Mouse (Mus musculus) cerebellum, postnatal 14 days (tissue): ENCODE data around the gene Arglu1.

Experiments used
- DNase-seq, 2 experiments: peaks; one replicate each; pipeline ENCODE4 v3.0.0; 2021; ENCODE audit warnings: mixed read lengths in 2 of 2

Arglu1 gene

DNA sequence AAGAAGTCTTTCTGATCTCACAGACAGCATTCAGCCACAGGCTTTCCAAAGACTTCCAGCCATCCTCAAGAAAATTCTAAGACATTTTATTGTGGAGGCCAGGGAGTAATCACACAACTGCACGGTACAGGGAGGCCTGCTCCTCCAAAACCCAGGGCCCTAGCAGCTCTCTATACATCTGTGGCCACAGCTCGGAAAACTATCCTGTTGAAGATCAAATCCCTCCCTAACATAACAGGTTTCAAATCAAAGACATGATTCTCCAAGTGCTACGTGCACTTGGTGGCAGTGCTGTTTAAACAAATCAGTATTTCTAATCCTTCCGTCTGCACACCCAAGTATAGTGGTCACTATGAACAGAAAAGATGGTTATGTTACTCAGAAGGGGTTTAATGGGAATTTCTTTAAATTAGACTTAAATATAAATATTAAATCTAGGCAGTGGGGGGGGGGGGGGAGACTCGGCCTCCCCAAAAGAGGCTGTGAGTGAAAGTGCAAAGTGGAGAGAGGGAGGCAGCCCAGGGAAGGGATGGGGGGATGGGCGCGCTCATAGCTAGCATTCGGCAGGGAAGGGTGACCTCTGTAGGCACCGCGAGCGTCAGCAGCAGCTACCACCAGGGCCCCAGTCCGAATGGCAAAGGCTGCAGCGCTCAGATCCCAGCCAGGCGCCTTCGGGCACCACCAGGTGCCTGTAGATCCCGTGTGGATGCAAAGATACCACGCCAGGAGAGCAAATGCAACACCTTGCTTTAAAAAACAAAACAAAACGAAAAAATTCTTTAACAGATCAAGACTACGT lies 31.7 kb downstream of the Arglu1 start:
- DNase-seq, result peak; percentile 94 to 96

DNA sequence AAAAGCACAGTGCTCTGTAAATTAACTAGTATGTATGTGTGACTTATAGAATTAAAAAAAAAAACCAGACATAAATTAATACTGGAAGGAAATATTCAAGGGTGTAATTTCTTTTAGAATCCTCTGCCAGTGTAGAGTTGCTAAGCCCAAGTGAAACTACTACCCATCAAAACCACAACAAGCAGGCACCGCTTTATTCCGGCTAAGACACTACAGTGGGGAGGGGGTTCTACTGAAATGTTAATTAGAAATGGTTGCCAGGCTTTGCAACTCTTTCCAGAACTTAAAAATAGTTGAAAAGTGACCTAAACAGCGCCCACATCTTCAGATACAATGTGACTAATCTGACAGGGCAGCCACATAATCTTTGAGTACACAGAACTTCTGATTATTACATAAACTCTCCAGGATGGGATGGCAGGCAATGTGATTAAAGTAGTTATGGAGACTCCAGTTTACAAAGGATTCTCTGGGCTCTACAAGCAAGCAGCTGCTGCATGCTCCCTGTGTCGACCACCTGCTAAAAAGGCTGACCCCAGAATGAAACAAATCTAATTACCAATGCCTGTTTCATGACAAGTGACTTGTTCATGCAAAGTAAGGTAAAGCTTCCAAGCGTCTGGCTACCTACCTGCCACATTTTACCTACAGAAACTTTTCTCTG lies 32.5 kb downstream of the Arglu1 start:
- no peak for DNase-seq

DNA sequence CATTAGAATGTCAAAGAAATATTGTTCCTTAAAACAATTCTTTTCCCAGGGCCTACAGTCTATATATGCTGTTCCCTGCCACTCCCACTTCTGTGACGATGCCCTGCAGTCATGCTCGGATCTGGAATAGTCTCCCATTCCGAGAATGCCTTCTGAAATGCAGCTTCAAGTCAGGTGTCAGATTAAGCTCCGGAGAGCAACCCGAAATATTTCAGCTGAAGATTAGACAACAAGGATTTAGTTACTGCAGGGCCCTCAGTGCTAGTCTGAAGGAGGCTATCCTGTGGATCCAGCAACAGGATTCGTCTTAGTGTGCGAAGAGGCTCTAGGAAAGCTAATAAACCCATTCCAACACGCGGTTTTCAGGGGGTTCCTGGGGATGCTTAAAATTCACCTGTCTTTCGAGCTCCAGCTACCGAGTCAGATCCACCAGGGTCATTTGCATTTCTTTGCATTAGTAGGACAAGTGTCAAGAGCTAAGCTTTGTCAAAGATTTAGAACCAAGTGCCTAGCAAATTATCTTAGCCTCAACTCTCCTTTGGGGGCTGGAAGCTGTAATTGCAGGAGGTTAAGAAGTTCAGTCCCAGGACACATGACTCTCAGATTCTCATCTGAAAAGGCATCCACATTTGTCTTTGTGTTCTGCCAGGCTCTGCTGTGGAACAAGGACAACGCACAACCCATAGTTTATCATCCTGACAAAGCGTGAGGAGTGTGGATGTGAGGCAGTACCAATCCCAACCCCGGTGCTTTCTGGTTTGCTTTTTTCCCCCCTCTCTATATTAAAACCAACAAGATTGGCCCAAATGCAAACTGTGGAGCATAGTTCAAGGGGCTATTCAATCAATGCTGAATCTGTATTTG lies 33.5 kb downstream of the Arglu1 start:
- no peak for DNase-seq

DNA sequence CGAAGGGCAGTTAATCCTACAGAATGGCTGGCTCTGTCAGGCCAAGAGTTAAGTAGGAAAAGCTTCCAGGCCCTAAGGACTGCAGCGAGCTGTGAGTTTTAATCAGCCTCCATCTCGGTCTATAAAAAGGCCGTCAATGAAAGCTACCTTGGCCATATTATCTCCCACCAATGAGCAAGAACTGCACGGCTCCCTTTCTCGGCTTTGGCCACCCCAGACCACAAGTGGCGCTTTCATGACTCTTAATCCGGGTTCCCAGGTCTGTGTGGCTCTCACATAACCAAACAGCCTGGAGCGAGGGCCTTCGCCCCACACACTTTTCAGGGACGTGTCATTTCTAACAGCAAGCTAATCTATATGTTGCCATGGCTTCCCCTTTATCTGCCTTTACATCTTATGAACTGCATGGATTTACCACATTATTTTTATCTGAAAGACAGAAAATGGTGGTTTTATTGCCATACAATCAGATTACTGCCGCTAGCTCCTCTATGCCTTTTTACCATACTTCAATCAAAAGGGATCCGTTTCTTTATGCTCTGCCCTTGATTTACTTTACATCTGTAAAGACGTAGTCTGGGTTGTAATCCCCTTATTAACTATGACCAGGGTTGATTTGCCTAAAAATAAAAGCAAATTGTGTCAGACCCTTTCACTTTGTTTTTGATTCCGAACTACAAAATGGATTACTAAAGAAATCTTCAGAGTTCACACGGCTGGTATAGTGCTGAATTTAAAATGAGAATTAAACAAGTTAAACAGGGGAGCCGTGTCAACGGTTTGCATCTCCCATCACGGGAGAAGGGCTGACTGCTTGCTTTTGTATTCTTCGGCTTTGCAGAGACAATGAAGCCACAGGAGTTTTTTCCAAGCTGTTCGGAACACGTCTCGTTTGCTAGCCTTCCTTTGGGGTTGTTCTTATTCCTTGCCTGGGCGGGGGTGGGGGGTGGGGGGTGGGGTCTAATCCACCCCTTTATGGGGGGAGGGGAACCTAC lies 34.7 kb downstream of the Arglu1 start:
- no peak for DNase-seq

DNA sequence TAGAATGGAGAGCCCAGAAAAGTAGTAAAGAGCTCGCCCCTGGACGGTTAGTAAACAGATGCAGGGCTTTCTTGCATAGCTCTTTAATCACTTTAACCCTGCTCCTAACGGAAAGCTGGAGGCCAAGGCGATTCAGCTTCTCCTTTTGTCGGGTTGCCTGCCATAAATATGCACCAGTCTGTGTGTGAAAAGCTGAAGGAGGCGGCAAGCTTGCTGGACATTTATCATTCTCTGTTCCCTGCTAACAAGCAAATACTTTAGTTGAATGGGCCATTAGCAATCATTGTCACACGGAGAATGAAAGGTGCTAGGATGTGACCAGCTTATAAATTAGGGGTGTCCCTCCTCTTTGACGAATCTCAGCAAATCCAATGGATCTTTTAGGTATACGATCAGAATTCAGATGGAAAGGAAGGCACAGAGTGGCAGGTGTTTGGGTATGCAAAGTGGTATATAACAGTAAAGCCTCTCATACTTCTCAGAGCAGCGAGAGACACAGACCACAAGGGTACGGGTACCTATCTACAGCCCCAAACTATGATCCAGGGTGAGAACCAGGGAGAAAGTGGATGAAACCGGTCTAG lies 36.3 kb downstream of the Arglu1 start:
- no peak for DNase-seq

DNA sequence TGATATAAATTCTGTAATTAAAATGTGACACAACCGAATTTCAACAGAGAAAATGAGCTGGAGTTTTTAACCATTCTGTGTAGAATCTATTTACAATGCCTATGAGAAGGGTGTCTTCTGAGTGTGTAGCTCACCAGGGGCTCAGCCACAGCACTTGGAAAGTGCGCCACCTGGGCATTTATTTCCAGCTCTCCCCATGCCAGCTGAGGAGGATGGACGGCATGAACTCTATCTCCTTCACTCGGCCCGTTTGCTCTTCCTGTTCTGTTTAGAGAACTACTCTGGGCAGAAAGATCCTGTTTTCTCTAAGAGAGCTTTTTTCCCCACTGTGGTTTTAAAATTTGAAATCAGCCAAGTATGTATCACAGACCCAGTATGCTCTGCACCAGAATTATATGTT lies 37.0 kb downstream of the Arglu1 start:
- DNase-seq, result no peak

DNA sequence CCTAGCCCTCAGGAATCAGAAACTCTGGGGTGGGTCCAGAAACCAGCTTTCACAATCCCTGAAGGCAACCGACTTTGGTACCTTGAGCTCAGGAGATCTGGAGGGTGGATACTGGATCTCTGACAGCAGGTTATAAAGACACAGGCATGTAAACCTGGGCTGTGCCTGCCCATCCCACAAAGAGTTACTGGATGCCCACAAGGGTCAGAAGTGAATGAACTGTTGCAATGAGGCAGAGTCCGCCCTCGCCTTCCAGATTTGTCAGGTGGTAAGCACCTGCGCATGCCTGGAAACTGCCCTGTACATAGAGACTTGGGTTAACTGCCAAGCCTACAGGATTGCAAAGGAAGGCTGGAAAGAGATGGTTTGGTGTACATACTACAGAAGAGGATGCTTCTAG lies 37.9 kb downstream of the Arglu1 start:
- no peak for DNase-seq

DNA sequence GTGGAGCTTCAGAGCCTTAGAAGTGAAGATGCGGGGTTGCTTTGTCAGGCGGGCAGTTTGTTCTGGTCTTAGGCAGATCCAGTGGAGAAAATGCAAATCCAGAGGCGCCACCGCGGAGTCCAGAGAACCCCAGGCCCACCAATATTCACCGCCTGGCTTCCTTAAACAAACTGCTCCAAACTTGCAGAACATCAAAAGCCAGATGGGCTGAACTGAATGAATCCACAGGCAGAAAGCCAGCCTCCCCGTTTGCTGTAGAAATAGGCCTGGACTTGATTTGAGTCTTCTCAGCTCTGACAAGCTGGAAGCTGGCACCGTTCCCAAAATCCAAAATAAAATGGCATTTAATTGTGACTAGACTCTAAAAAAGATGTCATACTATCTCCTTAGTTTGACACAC lies 40.4 kb downstream of the Arglu1 start:
- peak; percentile 68 to 73 for DNase-seq

DNA sequence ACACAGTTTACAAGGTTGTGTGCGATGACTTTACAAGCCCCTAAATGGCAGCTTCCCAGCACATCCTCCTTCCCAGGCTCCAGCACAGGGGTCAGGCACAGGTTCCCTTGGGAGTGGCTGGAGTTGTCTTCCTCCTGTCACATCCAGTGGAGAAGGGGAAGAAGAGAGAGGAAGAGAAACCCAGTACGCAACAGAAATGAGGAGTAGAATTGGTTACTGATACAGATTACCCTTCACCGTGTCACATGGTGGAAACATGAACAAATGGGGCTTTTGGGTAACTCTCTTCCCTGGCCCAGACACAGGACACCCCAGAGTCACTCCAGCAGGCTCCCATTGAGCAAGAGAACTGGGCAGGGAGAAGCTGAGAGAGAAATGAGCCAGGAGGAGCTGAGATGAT lies 40.8 kb downstream of the Arglu1 start:
- no peak for DNase-seq

DNA sequence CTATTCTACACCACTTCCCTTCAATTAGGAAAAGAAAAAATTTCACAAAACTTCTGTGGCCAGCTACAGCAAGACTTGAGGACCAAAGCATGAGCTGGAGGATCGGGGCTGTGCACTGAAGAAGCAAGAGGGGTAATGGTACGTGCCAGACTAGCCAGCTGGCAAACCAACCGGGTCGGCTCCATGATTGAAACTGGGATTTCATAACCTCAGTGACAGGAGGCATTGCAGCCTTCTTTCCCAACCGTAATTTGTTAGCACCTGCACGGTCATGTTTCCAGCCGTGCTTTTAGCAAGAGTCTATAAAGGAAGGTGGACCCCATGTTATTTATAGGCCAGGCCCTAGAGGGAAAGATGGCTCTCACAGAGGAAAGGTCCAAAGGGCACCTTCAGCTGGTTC lies 41.6 kb downstream of the Arglu1 start:
- DNase-seq, result peak in 1 of 2 experiments; percentile 32

DNA sequence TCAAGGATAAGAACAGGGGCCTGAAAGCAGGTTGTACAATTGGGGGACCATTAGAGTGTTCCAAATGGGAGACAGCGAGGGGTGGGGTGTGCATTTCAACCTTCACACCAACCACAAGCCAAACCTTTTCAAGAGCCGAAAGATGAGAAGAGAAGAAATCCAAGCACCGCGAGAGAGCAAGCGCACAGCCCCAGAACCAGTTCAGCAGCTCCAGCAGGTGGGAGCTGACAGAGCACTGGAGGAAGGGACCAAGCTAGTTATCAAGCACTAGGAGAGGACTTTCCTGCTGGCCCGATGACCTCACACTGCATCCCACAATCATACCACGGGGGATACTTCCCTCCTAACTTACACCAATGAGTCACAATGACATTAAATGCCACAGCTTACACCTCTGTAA lies 42.5 kb downstream of the Arglu1 start:
- DNase-seq, result no peak

DNA sequence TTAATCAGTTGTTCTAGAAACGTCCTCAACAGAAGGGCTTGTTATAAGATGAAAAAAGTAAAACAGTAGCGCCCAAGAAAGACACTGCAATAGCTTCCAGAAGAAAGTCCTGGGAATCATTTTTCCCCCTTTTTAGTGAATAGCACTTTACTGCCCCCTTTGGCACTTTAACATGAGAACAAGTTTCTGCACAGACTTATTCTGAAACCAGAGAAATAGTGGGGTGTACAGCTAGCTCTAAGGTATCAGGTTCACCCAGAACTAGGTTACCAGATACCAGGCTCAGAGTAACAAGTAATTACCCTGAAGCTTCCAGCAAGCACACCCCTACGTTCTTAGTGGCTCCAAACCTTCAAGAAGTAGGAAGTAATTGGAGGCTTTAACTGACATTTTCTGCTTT lies 43.0 kb downstream of the Arglu1 start:
- no peak for DNase-seq

DNA sequence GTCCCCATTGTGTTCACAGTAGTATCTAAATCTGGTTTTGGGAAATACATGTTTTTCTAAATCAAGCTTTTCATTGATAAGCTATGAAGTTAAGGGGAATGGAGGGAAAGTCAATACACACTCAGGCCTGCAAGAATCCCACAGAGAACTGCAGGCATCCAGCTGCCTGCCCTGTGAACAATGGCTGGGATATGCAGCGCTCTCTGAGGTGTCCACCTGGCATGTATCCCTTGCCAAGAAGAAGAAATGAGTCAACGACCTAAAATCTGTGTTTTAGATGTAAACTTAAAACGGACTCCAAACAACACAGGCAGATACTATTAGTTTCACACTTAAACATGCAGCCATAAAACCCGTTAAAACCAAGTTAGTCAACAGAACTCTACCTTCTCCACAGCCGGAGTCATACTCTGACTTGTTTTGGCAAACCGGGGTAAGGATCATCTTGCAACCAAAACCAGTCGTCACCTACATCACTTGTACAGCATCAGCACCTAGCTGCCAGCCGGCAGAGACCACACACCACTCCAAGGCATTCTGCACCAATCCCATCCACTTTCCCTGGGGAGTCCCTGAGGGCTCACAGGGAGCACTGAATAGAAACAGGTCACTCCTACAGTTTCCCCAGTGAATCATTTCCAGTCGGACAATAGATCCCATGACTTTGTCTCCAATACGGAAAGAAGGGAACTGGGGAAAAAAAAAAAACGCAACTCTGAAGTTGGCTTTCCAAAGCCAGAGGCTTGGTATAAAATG lies 46.0 kb downstream of the Arglu1 start:
- DNase-seq, result no peak

DNA sequence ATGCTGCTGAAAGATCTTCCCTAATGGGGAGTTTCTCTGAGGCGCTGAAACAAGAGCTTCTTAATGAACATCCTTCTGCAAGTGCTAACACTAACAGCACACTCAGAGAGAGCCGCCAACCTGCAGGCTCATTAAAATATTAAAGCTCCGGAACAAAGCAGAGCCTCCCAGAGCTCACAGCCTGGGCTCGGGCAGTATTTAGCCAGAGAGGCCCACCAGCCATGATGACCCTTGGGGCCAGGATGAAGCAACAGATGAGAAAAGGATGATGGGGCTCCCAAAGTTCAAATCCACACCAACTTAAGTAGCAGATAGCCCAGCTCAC lies 50.1 kb downstream of the Arglu1 start:
- DNase-seq, result no peak

DNA sequence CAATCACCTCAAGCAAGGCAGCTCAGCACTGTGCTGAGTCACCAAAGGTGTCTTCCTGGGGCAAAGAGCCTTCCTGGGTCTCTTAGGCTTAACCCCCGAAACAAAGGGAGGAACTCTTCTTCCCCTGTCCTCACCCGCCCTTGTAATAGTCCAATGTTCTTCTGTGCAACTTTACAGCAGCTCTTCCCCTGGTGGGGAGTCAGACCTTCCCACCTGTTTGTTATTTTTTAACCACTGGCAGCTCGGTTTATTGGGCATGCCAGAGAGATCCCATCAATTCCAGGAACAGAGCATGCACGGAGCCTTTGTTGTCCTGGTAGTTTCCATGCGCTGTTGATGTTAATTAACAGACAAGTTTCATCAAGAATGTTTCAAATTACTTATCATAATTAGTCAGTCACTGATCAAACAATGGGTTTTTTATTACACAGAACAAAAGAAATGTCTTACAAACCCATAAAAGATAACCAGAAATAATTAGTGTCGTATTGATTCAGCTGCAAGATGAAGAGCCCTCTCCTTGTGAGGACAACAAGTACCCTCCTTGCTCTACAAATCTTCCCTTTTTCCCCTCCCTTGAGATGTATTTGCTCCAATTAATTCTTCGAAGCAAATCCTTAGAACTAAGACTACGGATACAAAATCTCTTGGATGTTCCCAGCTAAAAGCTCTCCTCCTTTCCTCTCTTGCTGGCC lies 50.6 kb downstream of the Arglu1 start:
- DNase-seq, result no peak

DNA sequence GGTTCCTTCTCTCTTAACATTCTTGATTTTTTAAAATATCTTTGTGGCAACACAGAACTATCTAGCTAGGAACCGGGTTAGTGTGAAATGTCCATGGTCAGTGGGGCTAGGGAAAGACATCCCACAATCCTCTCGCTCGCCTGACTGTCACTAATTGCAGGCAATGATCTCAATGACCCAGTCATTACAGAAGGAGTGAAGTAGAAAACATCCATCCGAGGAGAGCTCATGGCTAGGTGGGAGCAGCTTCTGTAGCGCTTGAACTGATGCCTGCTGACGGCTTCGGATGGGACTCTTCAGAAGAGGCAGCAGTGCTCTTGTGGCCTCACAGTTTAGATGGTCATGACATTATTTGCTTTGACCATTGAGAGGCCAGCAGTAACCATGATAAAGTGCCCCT lies 58.9 kb downstream of the Arglu1 start:
- DNase-seq, result no peak

DNA sequence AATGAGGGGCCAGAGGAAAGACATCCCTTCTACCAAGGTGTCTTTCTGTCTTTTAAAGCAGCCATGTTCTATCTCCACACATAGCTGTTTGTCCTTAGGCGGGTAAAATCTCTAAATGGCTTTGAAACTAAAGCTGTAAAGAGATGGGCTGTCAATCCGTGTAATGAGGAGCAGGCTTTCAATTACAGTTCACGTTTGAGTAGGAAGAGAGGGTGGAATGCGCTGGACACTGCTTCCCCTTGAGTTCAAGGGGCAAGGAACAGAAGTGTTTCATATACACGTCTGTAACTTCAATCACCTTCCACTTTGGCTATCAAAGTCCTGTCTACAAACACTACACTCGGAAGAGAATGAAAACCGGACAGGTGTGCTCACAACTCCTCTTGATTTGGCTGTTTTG lies 66.3 kb downstream of the Arglu1 start:
- no peak for DNase-seq

DNA sequence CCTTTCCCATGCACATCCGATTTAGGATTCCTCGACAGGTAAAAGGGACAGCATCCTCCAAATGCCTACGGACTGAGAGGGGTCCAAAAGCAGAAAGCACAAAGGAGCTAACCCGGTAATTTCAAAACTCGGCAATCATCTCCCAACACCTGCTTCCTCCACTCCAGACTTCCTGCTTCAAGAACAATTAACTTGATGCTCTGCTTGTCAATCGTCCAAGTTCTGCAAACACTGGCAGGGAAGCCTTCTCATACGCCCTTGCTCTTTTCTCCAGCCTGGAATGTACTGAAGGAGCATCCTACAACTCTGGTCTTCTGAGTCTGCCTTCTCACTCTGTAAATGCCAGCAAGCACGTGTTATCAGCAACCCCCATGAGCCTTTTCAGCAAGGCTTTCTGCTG lies 66.8 kb downstream of the Arglu1 start:
- DNase-seq, result peak; percentile 20 to 34

DNA sequence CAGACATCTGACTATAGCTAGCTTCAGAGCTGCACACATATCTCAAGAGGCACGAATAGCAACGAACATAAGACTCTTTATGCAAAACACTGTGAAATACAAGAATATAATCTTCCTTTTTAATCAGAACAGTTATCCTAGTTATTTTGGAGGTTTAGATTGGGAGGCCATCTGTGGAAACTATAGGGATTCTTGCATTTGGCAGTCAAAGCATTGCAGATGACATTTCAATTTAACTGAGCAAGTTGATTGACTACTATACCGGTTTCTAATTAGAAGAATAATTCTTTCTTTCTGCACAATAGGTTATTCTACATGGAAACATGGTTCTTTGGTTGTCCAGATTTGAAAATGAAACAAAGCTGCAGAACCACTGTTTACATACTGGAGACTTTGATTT lies 67.8 kb downstream of the Arglu1 start:
- DNase-seq, result peak in 1 of 2 experiments; percentile 59

DNA sequence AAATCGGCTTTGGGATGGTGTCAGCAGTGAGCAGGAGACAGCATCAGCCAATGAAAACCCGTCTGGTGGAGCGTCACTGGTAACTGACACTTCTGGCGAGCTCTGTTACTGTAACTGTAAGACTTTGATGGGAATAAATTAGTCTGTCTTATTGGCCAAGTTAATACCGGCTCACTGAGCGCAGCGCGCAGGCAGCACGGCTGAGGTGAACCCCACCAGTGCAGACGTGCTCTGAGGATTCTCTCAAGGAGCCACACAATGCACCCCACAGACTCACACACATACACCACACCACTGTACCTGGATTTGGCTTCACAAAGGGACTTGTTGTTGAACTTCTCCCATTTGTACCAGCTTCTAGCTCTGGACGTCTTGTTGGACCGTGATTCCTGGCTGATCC lies 68.3 kb downstream of the Arglu1 start:
- DNase-seq, result peak; percentile 48 to 74
